Mouse (Mus musculus): ENCODE measurements around the gene Stxbp4.

The Stxbp4 gene

GRCm38 (mm10) chr11:90637440-90638311 is at the start of gene Stxbp4, which contains the start of gene Cox11:
Gene Stxbp4 (minus strand): TSS chr11:90638084.
Gene Cox11 (plus strand): TSS chr11:90638173.
- in situ Hi-C loops (cut with MboI, MseI): no loop called here

GRCm38 (mm10) chr11:90687040-90687439 is 49.2 kb upstream of the Stxbp4 start:
- in situ Hi-C loops (cut with MboI, MseI): loop anchor here in 1 of 2 experiments (10.0 kb wide), 1 partner anchor 1638 kb away; no protein-coding TSS in a partner anchor

DNA sequence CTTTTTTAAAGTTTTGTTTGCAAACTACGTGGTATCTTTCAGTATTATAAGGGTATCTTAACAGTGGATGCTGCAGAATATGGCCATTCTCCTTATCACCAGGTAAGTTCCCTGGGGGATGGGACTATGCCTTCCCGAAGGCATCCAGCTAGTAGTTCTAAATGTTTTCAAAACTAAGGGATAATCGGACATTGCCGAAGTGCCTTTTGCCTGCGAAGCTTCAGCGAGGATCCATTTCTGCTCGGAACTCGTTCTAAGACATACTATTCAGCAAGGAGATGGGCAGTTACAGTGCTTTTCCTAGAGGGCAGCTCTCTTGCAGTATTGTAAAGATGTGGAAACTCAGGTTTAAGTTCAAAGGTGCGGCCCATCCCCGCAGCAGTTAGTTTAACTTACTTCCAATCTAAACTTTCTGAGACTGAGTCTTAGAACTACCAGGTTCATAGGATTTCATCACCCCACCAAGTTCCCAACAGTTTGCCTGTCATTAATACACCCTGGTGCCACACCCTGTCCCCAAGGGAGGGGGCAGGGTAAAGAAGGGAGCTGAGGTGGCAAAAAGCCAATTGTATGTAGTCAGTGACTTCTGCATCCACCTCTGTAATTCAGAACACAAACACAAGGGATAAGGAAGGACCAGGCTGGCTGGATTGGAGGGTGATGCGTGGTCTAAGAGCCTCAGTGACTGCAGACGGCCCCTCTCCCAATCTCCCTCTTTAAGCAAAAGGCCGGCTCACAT is 48.6 kb upstream of the Stxbp4 start:
- in situ Hi-C loops (cut with MboI, MseI): loop anchor here in 1 of 2 experiments (10.0 kb wide), 1 partner anchor 1638 kb away; no protein-coding TSS in a partner anchor

DNA sequence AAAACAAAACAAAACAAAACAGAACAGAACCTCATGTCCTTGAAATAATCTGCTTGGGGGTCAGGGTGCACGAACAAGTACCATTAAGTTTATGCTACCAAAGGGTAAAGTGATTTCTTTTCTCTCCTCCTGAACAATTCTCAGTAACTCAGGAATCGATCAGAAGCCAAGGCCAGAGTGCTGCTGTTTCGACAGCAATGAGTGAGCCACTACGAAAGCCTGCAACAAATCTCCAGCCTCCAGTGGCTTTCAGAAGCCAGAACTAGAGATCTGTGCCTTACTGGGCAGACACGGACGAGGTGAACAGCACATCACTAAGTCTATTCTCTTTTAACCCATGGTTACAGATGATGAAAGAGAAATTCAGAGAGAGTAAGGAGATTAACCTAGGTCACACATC is 47.3 kb upstream of the Stxbp4 start:
- in situ Hi-C loops (cut with MboI, MseI): loop anchor here in 1 of 2 experiments (10.0 kb wide), 1 partner anchor 1640 kb away; no protein-coding TSS in a partner anchor

GRCm38 (mm10) chr11:90684765-90685164 is 46.9 kb upstream of the Stxbp4 start:
- in situ Hi-C loops (cut with MboI, MseI): loop anchor here in 1 of 2 experiments (10.0 kb wide), 1 partner anchor 1640 kb away; no protein-coding TSS in a partner anchor

- in situ Hi-C loops (cut with MboI, MseI): loop anchor here in 1 of 2 experiments (10.0 kb wide), 1 partner anchor 1644 kb away; no protein-coding TSS in a partner anchor
Observed at GRCm38 (mm10) chr11:90681171-90681570, 43.3 kb upstream of the Stxbp4 start.

DNA sequence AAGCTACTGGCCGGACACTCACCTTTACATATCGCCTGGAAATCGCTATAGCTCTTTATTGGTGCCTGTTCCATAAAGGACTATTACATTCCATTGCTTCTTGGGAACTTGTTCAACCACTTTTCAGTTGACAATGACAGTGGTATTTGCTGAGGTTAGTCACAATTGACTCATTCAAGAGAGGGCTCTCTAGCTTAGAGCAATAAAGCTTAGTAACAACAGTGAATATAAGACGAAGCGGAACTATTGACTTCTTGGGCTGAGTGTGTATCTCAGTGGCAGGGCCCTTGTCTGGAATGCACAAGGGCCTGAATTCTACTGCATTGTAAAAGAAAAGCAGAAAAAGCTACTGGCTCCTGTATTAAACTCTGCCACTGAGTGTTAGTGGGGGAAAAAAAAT is 40.7 kb upstream of the Stxbp4 start:
- in situ Hi-C loops (cut with MboI, MseI): no loop called here

DNA sequence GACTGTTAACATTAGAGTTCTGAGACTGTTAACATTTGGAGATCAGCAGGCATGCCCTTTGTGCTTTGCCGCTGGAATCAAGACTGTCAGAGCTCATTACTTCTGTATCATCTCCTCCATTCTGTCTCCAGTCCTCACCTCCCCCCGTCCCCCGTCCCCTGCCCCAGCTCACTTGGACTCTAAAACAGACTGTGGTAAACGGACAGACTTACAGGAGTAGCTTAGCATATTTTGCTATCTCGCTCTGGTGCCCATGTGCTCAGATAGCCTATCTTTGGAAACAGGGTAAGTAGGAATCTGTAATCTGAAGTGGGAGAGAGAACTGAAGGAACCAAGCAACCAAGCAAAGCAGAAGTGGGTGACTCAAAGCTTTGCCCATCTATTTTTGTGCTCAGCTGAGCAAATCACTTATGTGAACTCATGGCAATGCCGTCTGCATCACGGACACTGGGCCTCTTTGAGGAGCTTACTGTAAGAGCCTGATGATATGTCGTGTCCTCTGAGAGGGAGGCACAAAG is 39.9 kb upstream of the Stxbp4 start:
- in situ Hi-C loops (cut with MboI, MseI): no loop called here

- in situ Hi-C loops (cut with MboI, MseI): no loop called here
Observed at GRCm38 (mm10) chr11:90677027-90677426, 39.1 kb upstream of the Stxbp4 start.

DNA sequence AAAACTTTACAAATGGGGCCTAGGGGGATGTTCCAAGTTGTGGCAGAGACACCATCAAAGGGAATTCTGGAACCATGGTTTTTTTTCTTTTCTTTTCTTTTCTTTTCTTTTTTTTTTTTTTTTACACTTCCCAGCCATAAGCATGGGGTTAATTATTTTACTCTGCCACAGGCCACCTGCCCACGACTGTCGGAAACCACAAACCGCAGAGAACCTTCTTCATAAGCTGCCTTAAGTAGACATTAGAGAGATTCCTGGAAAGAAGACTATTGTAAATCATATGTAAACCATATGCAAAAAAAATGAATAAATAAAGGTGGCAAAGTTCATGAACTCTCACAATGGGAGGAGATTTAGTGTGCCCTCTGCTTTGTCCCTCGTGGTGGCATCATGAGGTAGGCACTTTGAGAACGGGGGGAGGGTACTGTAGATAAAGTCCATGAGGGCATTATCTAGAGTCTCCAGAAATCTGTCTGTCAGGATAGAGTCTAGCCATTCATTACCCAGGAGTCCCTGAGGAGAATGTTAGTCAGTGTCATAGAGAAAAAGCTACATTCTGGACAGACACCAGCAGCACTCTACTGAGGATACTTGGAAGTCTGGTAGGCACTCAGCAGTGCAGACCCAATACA is 37.7 kb upstream of the Stxbp4 start:
- in situ Hi-C loops (cut with MboI, MseI): no loop called here

GRCm38 (mm10) chr11:90667325-90667724 is 29.4 kb upstream of the Stxbp4 start:
- in situ Hi-C loops (cut with MboI, MseI): no loop called here

DNA sequence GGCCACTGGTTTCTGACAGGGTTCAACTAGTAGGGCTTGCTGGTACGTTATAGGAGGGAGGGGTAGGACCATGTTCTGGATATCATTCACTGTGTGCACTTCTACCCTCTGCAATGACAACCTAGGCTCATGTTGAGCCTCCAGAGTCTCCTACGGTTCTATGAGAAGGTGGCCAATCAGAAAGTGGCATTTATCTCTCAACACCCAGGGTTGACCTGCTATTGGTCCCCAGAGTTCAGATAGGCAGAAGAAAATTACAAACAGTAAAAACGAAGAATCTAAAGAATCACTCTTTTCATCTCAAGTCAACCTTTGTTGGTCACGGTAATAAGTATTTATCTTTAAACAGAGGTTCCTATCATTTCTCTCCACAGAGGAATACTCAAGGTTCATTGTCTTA is 29.0 kb upstream of the Stxbp4 start:
- in situ Hi-C loops (cut with MboI, MseI): no loop called here

DNA sequence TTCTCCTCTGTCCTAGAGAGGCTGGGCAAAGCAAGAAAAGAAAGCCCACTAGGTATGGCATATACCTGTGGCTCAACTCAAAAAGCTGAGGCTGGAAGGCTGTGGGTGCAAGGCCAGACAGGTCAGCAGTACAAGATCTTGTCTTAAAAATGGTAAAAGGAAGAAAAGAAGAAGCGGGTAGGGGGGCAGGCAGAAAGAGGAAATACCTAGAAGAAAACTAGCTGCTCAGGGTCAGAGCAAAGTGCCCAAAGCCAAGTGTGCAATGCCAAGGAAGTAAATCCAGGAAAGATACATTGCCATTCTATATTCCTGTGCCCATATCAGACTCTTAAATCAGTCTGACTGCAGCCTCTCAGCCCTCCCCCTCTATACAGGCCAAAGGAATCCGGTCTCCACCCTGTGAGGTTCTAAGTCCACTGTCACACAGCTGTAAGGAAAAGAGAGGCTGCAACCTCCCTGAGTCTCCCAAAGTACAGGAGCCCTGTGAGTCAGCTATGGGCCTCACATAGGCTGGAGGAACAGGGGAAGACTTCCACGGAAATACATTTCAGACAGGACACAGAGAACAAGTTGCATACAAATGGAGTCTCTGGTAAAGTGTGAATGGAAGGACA is 28.4 kb upstream of the Stxbp4 start:
- in situ Hi-C loops (cut with MboI, MseI): no loop called here

GRCm38 (mm10) chr11:90665161-90665560 is 27.3 kb upstream of the Stxbp4 start:
- in situ Hi-C loops (cut with MboI, MseI): no loop called here

DNA sequence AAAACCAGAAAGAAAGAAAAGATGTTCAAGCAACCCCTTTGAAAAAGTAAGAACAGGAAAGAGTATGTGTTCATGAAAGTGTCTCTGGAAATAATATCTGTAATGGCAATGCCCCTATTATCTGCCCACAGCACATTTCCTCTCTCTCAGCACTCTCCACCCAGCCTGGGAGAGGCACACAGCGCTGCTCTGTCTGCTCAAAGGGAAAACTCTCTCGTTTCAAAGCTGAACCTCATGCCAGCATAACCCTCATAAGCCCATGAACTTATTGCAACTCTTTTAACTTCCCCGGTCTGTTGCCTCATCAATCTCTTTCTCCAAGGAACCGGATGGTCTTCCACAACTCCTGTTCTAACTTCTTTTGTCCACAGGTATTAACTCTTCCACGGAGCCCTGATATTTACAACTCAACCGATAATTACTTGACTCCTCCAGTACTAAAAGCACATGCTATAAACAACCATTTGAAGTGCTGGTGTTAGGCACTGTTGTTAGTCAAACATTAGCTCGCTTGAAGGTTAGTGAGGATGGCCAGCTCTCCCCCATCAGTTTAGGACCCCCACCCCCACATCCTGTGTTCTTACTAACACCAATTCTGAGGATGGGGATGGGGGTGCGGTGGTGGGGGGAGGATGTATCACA is 26.6 kb upstream of the Stxbp4 start:
- in situ Hi-C loops (cut with MboI, MseI): no loop called here

DNA sequence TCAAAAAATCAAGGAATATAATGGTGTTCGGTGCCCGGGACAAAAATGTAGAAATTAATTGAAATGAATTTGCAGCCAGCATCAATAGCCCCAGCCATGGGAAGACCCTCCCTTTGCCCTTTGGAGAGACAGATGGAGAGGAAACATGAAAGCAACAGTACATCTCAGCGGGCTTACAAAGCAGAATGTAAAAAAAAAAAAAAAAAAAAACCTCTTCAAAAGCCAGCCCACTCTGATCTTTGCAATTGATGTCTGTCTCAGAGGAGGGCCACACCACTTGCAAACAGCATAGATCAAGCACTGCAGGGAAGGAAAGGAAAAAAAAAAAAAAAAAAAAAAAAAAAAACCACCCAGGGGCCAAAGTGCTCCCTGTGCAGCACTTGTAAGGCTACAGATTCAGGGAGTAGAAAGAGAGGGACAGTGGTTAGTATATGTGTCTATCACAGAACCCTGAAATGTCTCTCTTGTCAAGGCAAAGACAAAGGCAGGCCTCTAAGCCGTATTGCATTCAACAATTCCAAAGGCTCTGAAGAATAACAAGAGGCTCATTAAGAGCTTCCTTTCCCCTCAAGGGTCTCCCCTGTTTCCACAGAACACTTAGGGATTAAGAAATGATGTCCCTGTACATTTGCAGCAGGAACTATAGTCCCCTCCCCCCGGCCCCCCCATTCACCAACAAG is 25.9 kb upstream of the Stxbp4 start:
- in situ Hi-C loops (cut with MboI, MseI): no loop called here

DNA sequence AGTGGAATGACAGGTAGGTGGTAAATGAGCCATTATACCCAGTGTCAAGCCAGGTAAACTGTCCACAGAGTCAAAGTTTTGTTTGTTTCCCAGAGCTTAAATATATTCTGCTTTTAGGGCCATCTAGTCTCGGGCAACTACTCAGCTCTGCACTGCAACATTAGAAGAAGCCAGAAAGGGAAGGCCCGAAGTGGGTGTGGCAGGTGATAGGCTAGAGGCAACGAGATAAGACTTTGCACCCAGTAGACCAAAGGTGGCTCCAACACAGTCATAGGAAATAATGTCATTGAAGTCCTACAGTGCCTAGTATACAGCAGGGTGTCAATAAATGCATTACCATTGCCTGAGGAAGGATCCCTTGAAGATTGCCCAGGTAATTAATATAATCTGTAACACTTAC is 25.2 kb upstream of the Stxbp4 start:
- in situ Hi-C loops (cut with MboI, MseI): no loop called here

GRCm38 (mm10) chr11:90660662-90661061 is 22.8 kb upstream of the Stxbp4 start:
- in situ Hi-C loops (cut with MboI, MseI): no loop called here

- in situ Hi-C loops (cut with MboI, MseI): no loop called here
Observed at GRCm38 (mm10) chr11:90657527-90657926, 19.6 kb upstream of the Stxbp4 start.

- in situ Hi-C loops (cut with MboI, MseI): no loop called here
Observed at GRCm38 (mm10) chr11:90652603-90653002, 14.7 kb upstream of the Stxbp4 start.
